Mouse (Mus musculus) limb, embryonic 12.5 days (tissue): ENCODE measurements around the gene Gprc5c. TPM values are rescaled to one million over a fixed set of nuclear protein-coding genes. Genes with fewer than 3 reads are reported as not detected.
A peak's percentile ranks its signal among the peaks of the same experiment; 100 is the strongest.

Experiments used
- ATAC-seq: fragments of 200-750 bp; cut with Nextera tagmentation; 2 replicates; pipeline ENCODE4 v1.8.0; 2017; ENCODE audit warnings: low read depth, moderate TSS enrichment; ENCODE audit not compliant: insufficient number of reproducible peaks, insufficient read depth, low FRiP score, low TSS enrichment
- H3K27ac ChIP-seq: fragments of 300-500 bp; sonication (generic); 2 replicates; pipeline ENCODE4 v1.5.1; 2016; ENCODE audit warnings: mild to moderate bottlenecking, moderate library complexity
- H3K27me3 ChIP-seq: fragments of 300-500 bp; sonication (generic); 2 replicates; pipeline ENCODE4 v1.6.1; 2016; ENCODE audit warnings: mild to moderate bottlenecking, moderate library complexity
- H3K36me3 ChIP-seq: fragments of 300-500 bp; sonication (generic); 2 replicates; pipeline ENCODE4 v1.6.1; 2016; ENCODE audit warnings: mild to moderate bottlenecking, moderate library complexity
- H3K4me1 ChIP-seq: fragments of 300-500 bp; sonication (generic); replicated peaks from 2 replicates; pipeline ENCODE4 v1.6.1; 2016
- H3K4me2 ChIP-seq: fragments of 300-500 bp; sonication (generic); 2 replicates; pipeline ENCODE4 v1.6.1; 2016; ENCODE audit warnings: mild to moderate bottlenecking, moderate library complexity
- H3K4me3 ChIP-seq: fragments of 300-500 bp; sonication (generic); replicated peaks from 2 replicates; pipeline ENCODE4 v1.5.1; 2016; ENCODE audit warnings: mild to moderate bottlenecking
- H3K9ac ChIP-seq: fragments of 300-500 bp; sonication (generic); replicated peaks from 2 replicates; pipeline ENCODE4 v1.6.1; 2016; ENCODE audit warnings: mild to moderate bottlenecking, moderate library complexity
- H3K9me3 ChIP-seq: fragments of 300-500 bp; sonication (generic); 2 replicates; pipeline ENCODE4 v1.6.1; 2016; ENCODE audit warnings: mild to moderate bottlenecking, moderate library complexity
- WGBS: fragments of 180-500 bp; shearing (Covaris S2); methylation state at CpG from one replicate; pipeline ENCODE4 v1.1.7; 2016; 5-methylcytosine and 5-hydroxymethylcytosine counted together
- polyA plus RNA-seq: library from polyadenylated mRNA; unstranded; fragments of >200 nt; fragmentation: Nextera tagmentation; extraction: Ambion mirVana; gene quantifications from 2 replicates; pipeline ENCODE4 v1.2.1, GENCODE M21; 2016

Gprc5c gene
- polyA plus RNA-seq, 1 experiment from 2014 or later, result 50.7 TPM

DNA sequence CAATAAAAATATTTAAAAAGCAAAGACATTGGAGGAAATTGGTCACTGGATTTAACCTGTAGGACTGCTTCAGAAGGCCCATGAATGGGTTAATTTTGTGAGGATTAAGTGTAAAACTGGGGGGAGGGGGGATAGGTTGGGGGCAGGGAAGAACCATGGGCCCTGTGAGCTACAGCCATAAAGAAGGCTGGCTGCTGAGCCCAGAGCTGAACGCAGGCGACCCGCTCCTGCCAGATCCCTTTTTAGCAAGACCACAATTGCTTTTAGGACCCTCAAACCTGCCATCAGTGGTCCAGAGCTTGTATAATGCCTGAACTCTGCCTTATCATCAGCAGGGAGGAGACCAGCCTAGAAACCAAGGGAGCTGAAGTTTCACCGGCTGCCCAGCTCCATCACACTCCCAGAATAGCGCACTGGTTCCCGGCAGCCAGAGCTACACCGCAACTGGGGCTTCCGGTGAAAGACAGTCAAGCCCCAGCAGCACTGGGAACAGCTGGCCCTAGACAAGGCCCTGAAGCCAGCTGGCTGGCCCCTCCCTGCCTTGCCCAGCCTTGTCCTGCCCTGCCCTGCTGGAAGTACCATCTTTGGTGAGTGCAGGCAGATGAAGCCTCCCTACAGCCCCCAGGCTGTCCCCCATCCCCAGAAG, 7.0 kb upstream of the Gprc5c start:
- Histone ChIP-seq H3K9ac (peak overlapping the region; percentile 45; the same call in 1 of the 2 replicates), H3K4me2 (peak overlapping the region; percentile 44), H3K4me3 (peak overlapping the region; percentile 11; the same call in 1 of the 2 replicates), H3K27me3 (no peaks in the 10 kb centered on the region), H3K4me1 (peaks cover 33% of the 10 kb centered on the region), H3K36me3 (no peaks in the 10 kb centered on the region), H3K27ac (peak overlapping the region; percentile 96), H3K9me3 (peaks cover 6% of the 10 kb centered on the region; the same call in 1 of the 2 replicates)
- ATAC-seq, result peak; percentile 62
- 3% methylated on average over 8 of the region's 8 CpGs for WGBS

DNA sequence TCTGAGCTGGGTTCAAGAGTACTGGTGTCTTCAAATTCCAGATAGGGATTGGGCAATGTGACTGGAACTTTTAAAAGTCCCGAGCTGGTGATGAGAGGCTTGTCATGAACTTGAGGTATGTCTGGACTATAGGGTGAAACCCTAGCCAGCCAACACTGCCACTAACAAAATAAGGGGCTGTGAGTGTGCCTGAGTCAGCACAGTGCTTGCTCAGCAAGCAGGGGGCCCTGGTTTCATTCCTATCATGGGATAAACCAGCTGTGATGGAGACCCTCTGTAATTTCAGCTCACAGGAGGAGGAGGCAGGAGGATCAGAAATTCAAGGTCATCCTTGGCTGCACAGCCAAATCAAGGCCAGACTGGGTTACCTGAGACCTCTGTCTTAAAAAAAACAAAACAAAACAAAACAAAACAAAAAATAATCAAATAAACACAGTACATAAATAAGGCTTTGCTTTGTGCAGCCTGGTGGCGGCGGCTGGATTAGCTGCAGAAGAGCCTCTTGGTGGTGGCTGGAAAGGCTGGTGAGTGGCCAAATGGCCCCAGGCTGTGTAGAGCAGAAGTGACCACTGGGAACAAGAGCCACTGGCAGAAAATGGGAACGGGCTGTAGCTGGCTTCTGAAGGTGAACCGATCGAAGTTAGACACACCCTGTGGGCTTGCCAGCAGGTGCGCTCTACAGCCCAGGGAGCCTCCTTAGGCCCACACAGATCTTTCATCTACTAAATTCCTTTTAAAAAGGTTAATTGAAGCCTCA, 6.3 kb upstream of the Gprc5c start:
- H3K27ac ChIP-seq, result peak overlapping the region; percentile 96
- peaks cover 38% of the 10 kb centered on the region for H3K4me1 ChIP-seq
- no peaks in the 10 kb centered on the region for H3K36me3 ChIP-seq
- no peaks in the 10 kb centered on the region for H3K27me3 ChIP-seq
- ATAC-seq, result 0 out of 2 replicates have a peak, but pooled peaks have one; percentile 13
- H3K4me3 ChIP-seq, result 0 out of 2 replicates have a peak overlapping the region, but pooled peaks have one; percentile 11
- WGBS, result 60% methylated on average over 7 of the region's 7 CpGs
- H3K9ac ChIP-seq, result peak overlapping the region; percentile 45; the same call in 1 of the 2 replicates
- peak overlapping the region; percentile 44 for H3K4me2 ChIP-seq
- peaks cover 6% of the 10 kb centered on the region; the same call in 1 of the 2 replicates for H3K9me3 ChIP-seq

DNA sequence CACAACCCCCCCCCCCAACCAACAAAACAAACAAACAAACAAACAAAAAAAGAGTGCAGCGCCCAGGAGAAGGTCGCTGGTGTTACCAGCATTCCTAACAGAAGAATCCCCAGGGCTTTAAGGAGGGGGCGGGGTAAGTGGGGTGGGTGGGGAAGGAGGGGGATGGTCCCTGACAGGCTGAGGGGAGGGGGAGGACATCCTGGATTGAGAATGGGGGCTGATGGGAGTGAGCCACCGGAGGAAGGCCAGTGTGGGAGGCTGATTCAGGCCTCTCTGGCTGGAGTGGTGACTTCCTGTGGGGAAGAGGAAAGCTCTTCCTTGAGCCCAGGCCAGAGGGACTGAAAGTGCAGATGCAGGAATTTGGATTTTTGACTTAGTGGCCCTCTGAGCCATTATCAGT, 4.6 kb upstream of the Gprc5c start:
- H3K9me3 ChIP-seq, result no peaks in the 10 kb centered on the region
- ATAC-seq, result no peak
- H3K4me2 ChIP-seq, result no peak overlapping the region
- 0 out of 2 replicates have a peak overlapping the region, but pooled peaks have one; percentile 25 for H3K27ac ChIP-seq
- H3K4me3 ChIP-seq, result no peak overlapping the region
- no peak overlapping the region for H3K9ac ChIP-seq
- H3K27me3 ChIP-seq, result no peaks in the 10 kb centered on the region
- H3K36me3 ChIP-seq, result no peaks in the 10 kb centered on the region
- peaks cover 50% of the 10 kb centered on the region for H3K4me1 ChIP-seq
- WGBS, result 68% methylated on average over 4 of the region's 4 CpGs

DNA sequence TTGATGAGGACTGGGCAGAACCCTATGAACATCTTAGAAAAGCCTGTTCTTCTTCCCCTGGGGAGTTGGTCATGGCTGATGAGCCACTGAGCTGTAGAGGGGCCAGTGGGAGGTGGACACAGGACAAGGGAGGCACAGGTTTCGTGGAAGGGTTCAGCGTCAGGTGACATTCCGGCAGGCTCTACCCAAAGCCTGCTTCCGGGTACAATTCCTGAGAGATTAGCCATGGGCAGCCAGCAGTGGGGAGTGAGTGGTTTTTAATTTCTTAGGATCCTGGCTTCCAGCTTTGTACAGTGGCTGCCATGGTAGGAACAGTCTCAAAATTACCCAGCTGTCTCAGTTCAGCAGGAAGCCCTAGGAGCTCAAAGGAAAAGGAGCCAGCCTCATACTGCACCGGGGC, 3.9 kb upstream of the Gprc5c start:
- 75% methylated on average over 5 of the region's 5 CpGs for WGBS
- Histone ChIP-seq H3K4me1 (peaks cover 50% of the 10 kb centered on the region), H3K27me3 (no peaks in the 10 kb centered on the region), H3K4me2 (no peak overlapping the region), H3K36me3 (no peaks in the 10 kb centered on the region), H3K27ac (0 out of 2 replicates have a peak overlapping the region, but pooled peaks have one; percentile 25), H3K9ac (no peak overlapping the region), H3K9me3 (no peaks in the 10 kb centered on the region), H3K4me3 (no peak overlapping the region)
- no peak for ATAC-seq

DNA sequence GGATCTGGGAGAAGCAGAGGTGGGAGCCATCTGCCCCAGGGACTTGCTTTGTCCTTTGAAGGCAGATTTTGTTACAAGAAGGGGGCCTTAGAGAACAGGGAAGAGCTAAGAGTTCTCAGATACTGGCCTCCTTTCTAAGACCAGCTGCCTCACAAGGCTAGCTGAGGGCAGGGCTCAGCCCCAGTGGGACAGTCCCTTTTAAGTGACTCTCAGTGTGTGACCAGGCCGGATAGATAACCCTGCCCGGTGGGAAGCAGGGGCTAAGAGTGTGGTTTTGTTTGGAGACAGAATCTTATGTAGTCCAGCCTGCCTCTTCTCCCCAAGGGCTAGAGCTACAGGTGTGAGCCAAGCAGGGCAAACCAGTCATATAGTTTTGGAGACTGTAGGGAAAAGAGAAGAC, 1.4 kb upstream of the Gprc5c start:
- Histone ChIP-seq H3K36me3 (no peaks in the 10 kb centered on the region), H3K27me3 (no peaks in the 10 kb centered on the region), H3K9me3 (no peaks in the 10 kb centered on the region), H3K9ac (peak overlapping the region; percentile 28; the same call in 1 of the 2 replicates), H3K4me3 (no peak overlapping the region; the same call in 1 of the 2 replicates), H3K4me2 (peak overlapping the region; percentile 95), H3K27ac (0 out of 2 replicates have a peak overlapping the region, but pooled peaks have one; percentile 64), H3K4me1 (peaks cover 51% of the 10 kb centered on the region)
- ATAC-seq, result no peak
- WGBS, result 10% methylated on average over 2 of the region's 2 CpGs

DNA sequence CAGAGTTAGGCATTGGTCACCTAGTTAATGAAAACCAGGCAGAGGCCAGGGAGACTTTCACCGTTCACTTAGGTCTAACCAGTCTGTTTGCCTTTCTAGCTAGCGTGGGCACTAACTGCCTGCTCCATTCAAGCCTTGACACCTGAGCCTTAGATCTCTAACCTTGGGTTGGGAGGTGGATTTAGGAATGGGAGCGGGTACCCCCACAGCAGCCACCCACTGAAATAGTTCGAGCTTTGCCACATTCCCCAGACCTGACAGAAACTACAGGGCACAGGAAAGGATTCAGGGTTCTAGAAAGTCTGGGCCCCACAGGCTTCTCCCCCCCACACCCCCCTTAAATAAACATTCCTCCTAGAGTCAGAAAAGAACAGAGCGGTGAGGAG, 893 bp upstream of the Gprc5c start:
- Histone ChIP-seq H3K36me3 (no peaks in the 10 kb centered on the region), H3K9ac (peak overlapping the region; percentile 28; the same call in 1 of the 2 replicates), H3K4me1 (peaks cover 50% of the 10 kb centered on the region), H3K4me2 (peak overlapping the region; percentile 95), H3K27me3 (no peaks in the 10 kb centered on the region), H3K27ac (peak overlapping the region; percentile 64), H3K4me3 (peak overlapping the region; percentile 85), H3K9me3 (no peaks in the 10 kb centered on the region)
- no peak for ATAC-seq
- WGBS, result 2% methylated on average over 5 of the region's 5 CpGs

DNA sequence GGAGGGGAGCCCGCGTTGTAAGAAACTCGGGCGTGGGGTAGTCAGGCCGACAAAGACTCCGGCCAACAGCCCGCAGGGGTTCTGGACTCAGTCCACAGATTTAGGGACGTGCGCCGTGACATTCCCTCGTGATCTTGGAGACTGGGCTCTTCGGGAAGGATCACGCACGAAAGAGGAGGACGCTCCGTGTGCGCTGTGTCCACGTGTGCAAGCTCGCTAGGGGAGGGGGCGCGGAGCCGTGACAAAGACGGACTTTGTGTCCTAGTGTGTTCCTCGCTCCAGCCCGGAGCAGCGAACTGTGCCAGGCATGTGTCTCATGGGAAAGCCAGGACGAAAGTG, 286 bp downstream of the Gprc5c start:
- peak overlapping the region; percentile 85 for H3K4me3 ChIP-seq
- 1% methylated on average over 27 of the region's 27 CpGs for WGBS
- ATAC-seq, result no peak
- H3K27me3 ChIP-seq, result no peaks in the 10 kb centered on the region
- H3K9me3 ChIP-seq, result no peaks in the 10 kb centered on the region
- no peaks in the 10 kb centered on the region for H3K36me3 ChIP-seq
- H3K4me1 ChIP-seq, result peaks cover 49% of the 10 kb centered on the region
- H3K27ac ChIP-seq, result peak overlapping the region; percentile 98
- H3K9ac ChIP-seq, result peak overlapping the region; percentile 94
- H3K4me2 ChIP-seq, result peak overlapping the region; percentile 95

DNA sequence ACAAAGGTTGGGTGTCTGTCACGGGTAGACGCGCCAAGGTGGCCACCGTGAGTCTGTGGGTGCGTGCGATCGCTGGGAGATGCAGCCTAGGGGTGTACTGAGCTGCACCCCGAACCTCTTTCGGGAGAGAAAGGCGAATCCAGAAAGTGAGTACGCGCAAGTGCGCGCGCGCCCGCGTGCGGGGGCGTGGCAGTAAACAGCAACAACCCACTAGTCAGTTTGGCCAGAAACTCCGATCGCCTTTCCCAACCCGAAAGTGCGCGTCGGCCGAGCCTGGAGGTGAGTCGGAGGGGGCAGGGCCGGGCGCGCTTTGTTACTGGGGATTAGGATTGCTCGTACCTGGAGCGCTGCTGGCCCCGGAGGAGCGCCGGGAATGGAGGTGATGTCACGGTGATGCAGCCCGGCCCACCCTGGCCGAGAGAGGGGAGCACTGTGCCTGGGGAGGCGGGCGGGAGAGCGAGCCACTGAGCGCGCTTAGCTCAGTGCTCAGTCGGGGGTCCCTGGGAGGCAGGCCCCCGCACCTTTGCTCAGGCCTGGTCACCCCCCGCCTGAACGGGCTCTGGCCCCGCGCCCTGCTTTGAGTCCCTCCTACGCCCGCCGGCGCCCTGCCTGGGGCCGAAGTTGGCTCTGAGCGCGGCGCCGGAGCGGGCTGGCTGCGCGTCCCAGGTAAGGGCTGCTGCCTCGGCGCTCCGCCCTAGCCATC, 807 bp downstream of the Gprc5c start:
- Histone ChIP-seq H3K9me3 (no peaks in the 10 kb centered on the region), H3K4me1 (peaks cover 44% of the 10 kb centered on the region), H3K4me3 (peak overlapping the region; percentile 85), H3K27ac (peak overlapping the region; percentile 98), H3K9ac (peak overlapping the region; percentile 94), H3K27me3 (no peaks in the 10 kb centered on the region), H3K4me2 (peak overlapping the region; percentile 95), H3K36me3 (0 out of 2 replicates have a peak, but pooled peaks cover 2% of the 10 kb centered on the region)
- ATAC-seq, result peak; percentile 53; the same call in 1 of the 2 replicates
- WGBS, result under 1% methylated on average over 65 of the region's 65 CpGs

DNA sequence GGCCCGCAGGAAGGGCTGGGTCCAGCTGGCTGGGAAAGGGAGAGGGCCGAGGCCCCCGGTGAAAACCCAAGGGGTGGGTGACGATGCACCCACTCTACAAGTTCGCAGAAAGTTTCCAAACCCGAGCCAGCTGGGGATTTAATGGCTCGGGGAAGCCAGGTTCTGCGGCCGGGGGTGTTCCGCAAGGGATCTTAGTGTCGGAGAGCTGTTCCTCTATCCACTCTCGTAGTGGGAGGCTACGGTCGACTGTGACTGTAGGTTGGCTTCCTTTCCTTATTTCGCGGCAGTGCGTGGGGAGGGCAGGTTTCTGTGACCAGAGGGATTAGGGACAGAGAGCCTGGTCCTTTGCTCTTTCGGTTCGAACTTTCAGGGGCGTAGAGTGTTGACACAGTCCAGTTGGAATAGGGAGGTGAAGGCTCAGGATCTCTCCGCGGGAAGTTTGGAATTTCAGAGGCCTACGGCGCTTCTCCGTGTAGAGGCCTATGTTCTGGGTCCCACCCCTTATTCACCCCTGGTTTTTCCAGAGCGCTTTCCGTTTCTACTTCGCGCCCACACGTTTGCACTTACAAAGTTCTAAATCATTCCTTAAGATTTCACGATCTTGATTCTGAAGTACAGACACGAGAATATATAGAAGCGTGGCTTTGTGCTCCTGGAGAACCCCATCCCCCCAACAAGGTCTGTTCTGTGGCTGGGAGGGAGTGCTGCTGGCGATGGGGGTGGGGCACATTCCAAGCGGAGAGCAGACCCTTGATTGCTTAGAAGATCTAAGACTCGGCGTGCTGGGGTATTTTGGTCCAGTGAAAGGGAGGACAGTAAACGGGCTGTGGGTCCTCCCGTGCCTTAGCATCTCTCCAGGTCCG, 1.6 kb downstream of the Gprc5c start:
- under 1% methylated on average over 40 of the region's 40 CpGs for WGBS
- Histone ChIP-seq H3K9me3 (no peaks in the 10 kb centered on the region), H3K9ac (peak overlapping the region; percentile 94), H3K27ac (peak overlapping the region; percentile 98), H3K36me3 (0 out of 2 replicates have a peak, but pooled peaks cover 7% of the 10 kb centered on the region), H3K4me2 (peak overlapping the region; percentile 95), H3K4me1 (peaks cover 38% of the 10 kb centered on the region), H3K4me3 (peak overlapping the region; percentile 85), H3K27me3 (no peaks in the 10 kb centered on the region)
- ATAC-seq, result 0 out of 2 replicates have a peak, but pooled peaks have one; percentile 9

DNA sequence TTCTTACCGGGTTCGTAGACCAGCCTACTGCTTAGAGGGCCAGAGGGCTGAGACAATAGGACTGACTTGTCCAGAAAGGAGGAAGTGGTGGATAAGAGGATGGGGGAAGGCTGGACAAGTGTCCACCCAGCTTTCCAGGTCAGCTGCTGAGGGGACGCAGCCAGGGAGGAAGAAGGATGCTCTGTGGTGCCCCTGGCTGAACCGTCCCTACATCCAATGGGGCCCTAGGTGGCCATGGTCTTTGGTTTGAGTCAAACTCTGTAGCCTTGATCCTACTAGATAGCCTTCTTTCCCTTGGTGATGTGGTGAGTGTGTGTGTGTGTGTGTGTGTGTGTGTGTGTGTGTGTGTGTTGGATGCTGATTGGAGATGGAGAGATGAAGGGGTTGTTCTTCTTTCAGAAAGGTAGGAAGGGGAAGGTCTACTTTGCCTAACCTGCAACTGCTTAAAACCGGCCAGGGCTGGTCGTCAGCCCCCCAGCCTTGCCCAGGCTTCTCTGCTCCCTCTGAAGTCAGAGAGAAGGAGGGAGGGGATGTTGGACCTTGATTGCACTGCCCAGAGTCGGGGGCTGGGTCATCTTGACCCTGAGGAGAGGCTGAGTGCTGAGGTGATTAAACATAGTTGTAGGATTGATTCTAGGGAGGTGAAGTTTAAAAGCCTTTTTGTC, 2.4 kb downstream of the Gprc5c start:
- ATAC-seq, result no peak
- H3K9me3 ChIP-seq, result no peaks in the 10 kb centered on the region
- peaks cover 38% of the 10 kb centered on the region for H3K4me1 ChIP-seq
- peak overlapping the region; percentile 98 for H3K27ac ChIP-seq
- H3K4me2 ChIP-seq, result peak overlapping the region; percentile 95
- peak overlapping the region; percentile 85 for H3K4me3 ChIP-seq
- 12% methylated on average over 7 of the region's 7 CpGs for WGBS
- H3K9ac ChIP-seq, result peak overlapping the region; percentile 94
- H3K36me3 ChIP-seq, result peaks cover 7% of the 10 kb centered on the region; the same call in 1 of the 2 replicates
- no peaks in the 10 kb centered on the region for H3K27me3 ChIP-seq
